ENCODE assay signal across 22 mouse cellular contexts in genomic region chr2:25969319-25969718, GRCm38 (mm10). TPM values are rescaled to one million over a fixed set of nuclear protein-coding genes. Genes with fewer than 3 reads are reported as not detected.
DNase-seq lines count a peak whose midpoint lies in the region; ATAC-seq lines count a peak whose summit lies in the region.
"Had no signal": no experiment of that assay in that cellular context is flagged by ENCODE, and none has a peak within 500 bp of the region (broad histone marks: within the 10 kb centered on the region; RNA-seq: fewer than 3 reads in every experiment).

No protein-coding gene starts in this region.

- H3K27me3 ChIP-seq in heart, embryonic 15.5 days: no peaks in the 10 kb centered on the region
- H3K27me3 ChIP-seq: forebrain, embryonic 15.5 days; hindbrain, embryonic 13.5 days; kidney, embryonic 15.5 days; limb, embryonic 13.5 days; liver, embryonic 12.5 days; neural tube, embryonic 15.5 days had no signal

- H3K36me3 ChIP-seq in heart, embryonic 15.5 days: peaks cover 18% of the 10 kb centered on the region

- H3K4me1 ChIP-seq in heart, embryonic 15.5 days (replicated peaks): peaks cover 33% of the 10 kb centered on the region
- H3K4me1 ChIP-seq: limb, embryonic 13.5 days had no signal

- intact Hi-C loops in heart, postnatal 25 days (cut with DNase I): no loop called here

- 70% methylated on average over 4 of the region's 4 CpGs for WGBS in heart, embryonic 15.5 days

- H3K4me2 ChIP-seq in heart, embryonic 15.5 days: no peak overlapping the region
- H3K4me2 ChIP-seq: forebrain, embryonic 15.5 days; hindbrain, embryonic 13.5 days; kidney, embryonic 15.5 days; limb, embryonic 13.5 days; liver, embryonic 12.5 days; lung, embryonic 14.5 days; neural tube, embryonic 15.5 days had no signal

- no peak overlapping the region for H3K4me3 ChIP-seq in heart, embryonic 15.5 days
- H3K4me3 ChIP-seq: forebrain, embryonic 15.5 days; hindbrain, embryonic 13.5 days; kidney, embryonic 15.5 days; limb, embryonic 13.5 days; liver, embryonic 12.5 days; neural tube, embryonic 15.5 days had no signal

- ATAC-seq in heart, embryonic 15.5 days (replicated peaks; ENCODE audit: insufficient number of reproducible peaks, insufficient read depth, low FRiP score, low read depth): no peak
- ATAC-seq: forebrain, embryonic 15.5 days; liver, embryonic 12.5 days had no signal

- H3K9me3 ChIP-seq in heart, embryonic 15.5 days (replicated peaks): no peaks in the 10 kb centered on the region
- H3K9me3 ChIP-seq: forebrain, embryonic 15.5 days; hindbrain, embryonic 13.5 days; kidney, embryonic 15.5 days; limb, embryonic 13.5 days; liver, embryonic 12.5 days; neural tube, embryonic 15.5 days had no signal

- peak overlapping the region; percentile 16; the same call in 1 of the 2 replicates for H3K27ac ChIP-seq in heart, embryonic 15.5 days
- H3K27ac ChIP-seq: forebrain, embryonic 15.5 days; hindbrain, embryonic 13.5 days; kidney, embryonic 15.5 days; limb, embryonic 13.5 days; liver, embryonic 12.5 days; neural tube, embryonic 15.5 days had no signal

- H3K9ac ChIP-seq in heart, embryonic 15.5 days: no peak overlapping the region
- H3K9ac ChIP-seq: forebrain, embryonic 15.5 days; hindbrain, embryonic 13.5 days; kidney, embryonic 15.5 days; limb, embryonic 13.5 days; liver, embryonic 12.5 days; lung, embryonic 14.5 days; neural tube, embryonic 15.5 days had no signal

- peak; percentile 39 to 49 for DNase-seq in heart, adult 9 months (ENCODE audit: low spot score in 2 of 2)
- no peak for DNase-seq in heart, postnatal 25 days (ENCODE audit: low spot score)
- DNase-seq in lung, adult 18-20 months: peak; percentile 82 to 85
- DNase-seq in lung, postnatal 25 days (ENCODE audit: low spot score): peak; percentile 83
- no peak for DNase-seq in c-Kit-positive CD71-positive TER-119-positive erythroid progenitor cells, embryonic 14.5 days (ENCODE audit: low spot score)
- DNase-seq in embryo, embryonic 11 days: no peak
- DNase-seq: adrenal gland, postnatal 10 days; cerebellum, adult 8-10 months; cerebellum, postnatal 36 days; gastrocnemius, postnatal 25 days; kidney, adult 11 months; kidney, postnatal 36 days; layer of hippocampus, postnatal 36 days; lung, embryonic 14.5 days; spleen, adult 18-20 months had no signal

RNA-seq across cellular contexts. Expression of gene Camsap1, which starts 13.8 kb away (rescaled TPM):
- 10 to 100 TPM; 34.2 to 36.2 TPM for total RNA-seq in heart, postnatal 25 days (2021)
- 11.6 and 12.8 TPM in 2 replicates for polyA plus RNA-seq in heart, embryonic 15.5 days (2015; fragmentation: Nextera tagmentation; extraction: Ambion mirVana)

RNA-seq across cellular contexts. Expression of gene Ubac1, which starts 52.2 kb away (rescaled TPM):
- 10 to 100 TPM; 90.4 to 92.4 TPM for total RNA-seq in heart, postnatal 25 days (2021)
- polyA plus RNA-seq in heart, embryonic 15.5 days (2015; fragmentation: Nextera tagmentation; extraction: Ambion mirVana): 105 and 107 TPM in 2 replicates

Comparison
In these comparisons a context has a peak if more than half of its experiments do, and no peak if none do; other contexts are left out.
1. DNase-seq: peak in heart, adult 9 months (2 of 2), lung, adult 18-20 months (2 of 2) and lung, postnatal 25 days (single experiment); none in heart, postnatal 25 days (single experiment), c-Kit-positive CD71-positive TER-119-positive erythroid progenitor cells, embryonic 14.5 days (single experiment) and embryo, embryonic 11 days (single experiment).